Mouse (Mus musculus): Measurements from ENCODE around the gene Rhbdl3.
A peak's percentile ranks its signal among the peaks of the same experiment; 100 is the strongest.

DNA sequence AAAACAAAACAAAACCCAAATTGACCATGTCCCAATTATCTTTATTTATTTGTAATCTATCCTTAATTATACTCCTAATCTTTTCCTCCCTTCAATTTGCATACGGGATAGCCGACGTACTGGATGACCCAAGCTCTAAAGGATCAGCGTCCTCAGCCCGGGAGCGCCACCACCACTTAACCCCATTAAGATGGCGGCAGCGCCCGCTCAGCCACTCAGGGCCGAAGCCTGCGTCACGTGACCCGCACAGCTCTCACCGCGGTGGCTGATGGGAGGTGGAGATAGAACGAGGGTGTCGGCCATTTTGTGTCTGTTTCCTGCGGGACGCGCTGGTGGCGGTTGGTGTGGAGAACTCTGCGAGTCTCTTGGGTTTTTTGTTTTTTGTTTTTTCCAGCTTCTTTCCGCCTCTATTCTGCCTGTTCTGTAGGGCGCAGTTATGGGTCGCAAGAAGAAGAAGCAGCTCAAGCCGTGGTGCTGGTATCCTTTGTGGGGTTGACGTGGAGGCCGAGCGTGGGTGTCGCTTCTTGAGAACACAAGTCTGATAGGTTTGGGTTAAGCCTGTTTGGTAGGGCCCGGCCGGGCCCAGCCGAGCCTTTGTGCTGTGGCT, 82.4 kb downstream of the Rhbdl3 start, which contains the start of gene Zfp207:
- peak; percentile 89 for TF ChIP-seq POLR2A (IDR thresholded peaks at IDR 0.05; ENCODE audit: borderline replicate concordance, insufficient read depth, low read length)
- no peak for TF ChIP-seq CTCF (IDR thresholded peaks at IDR 0.05; ENCODE audit: borderline replicate concordance, insufficient read depth, low read depth, low read length)
